Mouse (Mus musculus) embryonic facial prominence, embryonic 11.5 days (tissue): ENCODE results near the gene Cyp27a1. TPM values are rescaled to one million over a fixed set of nuclear protein-coding genes. Genes with fewer than 3 reads are reported as not detected.

ENCODE experiments used
- ATAC-seq: fragments of 200-750 bp; cut with Nextera tagmentation; replicated peaks from 2 replicates; pipeline ENCODE4 v1.8.0; 2017; ENCODE audit warnings: low read depth; ENCODE audit not compliant: insufficient number of reproducible peaks, low FRiP score, low TSS enrichment
- DNase-seq: peaks from one replicate; pipeline ENCODE4 v3.0.0-alpha.2; 2015; ENCODE audit warnings: low spot score
- H3K27ac ChIP-seq: fragments of 300-500 bp; sonication (generic); replicated peaks from 2 replicates; pipeline ENCODE4 v1.5.1; 2014; ENCODE audit warnings: mild to moderate bottlenecking, low read depth, low read length, control low read depth
- H3K27me3 ChIP-seq: fragments of 300-500 bp; sonication (generic); 2 replicates; pipeline ENCODE4 v1.6.1; 2014; ENCODE audit warnings: mild to moderate bottlenecking, low read length, moderate library complexity, mixed read lengths; ENCODE audit not compliant: control insufficient read depth, insufficient read depth
- H3K36me3 ChIP-seq: fragments of 300-500 bp; sonication (generic); replicated peaks from 2 replicates; pipeline ENCODE4 v1.6.1; 2014; ENCODE audit warnings: low read depth, mild to moderate bottlenecking, low read length, moderate library complexity, mixed read lengths; ENCODE audit not compliant: control insufficient read depth, insufficient read depth
- H3K4me1 ChIP-seq: fragments of 300-500 bp; sonication (generic); 2 replicates; pipeline ENCODE4 v1.6.1; 2014; ENCODE audit warnings: low read length, mixed read lengths; ENCODE audit not compliant: control insufficient read depth, insufficient read depth
- H3K4me2 ChIP-seq: fragments of 300-500 bp; sonication (generic); 2 replicates; pipeline ENCODE4 v1.6.1; 2014; ENCODE audit warnings: low read depth, mild to moderate bottlenecking, control low read depth, low read length, moderate library complexity
- H3K4me3 ChIP-seq: fragments of 300-500 bp; sonication (generic); 2 replicates; pipeline ENCODE4 v1.5.1; 2014; ENCODE audit warnings: low read depth, low read length, control low read depth
- H3K9ac ChIP-seq: fragments of 300-500 bp; sonication (generic); replicated peaks from 2 replicates; pipeline ENCODE4 v1.6.1; 2014; ENCODE audit warnings: mild to moderate bottlenecking, control low read depth, low read length
- H3K9me3 ChIP-seq: fragments of 300-500 bp; sonication (generic); replicated peaks from 2 replicates; pipeline ENCODE4 v1.6.1; 2016; ENCODE audit warnings: mild to moderate bottlenecking, low read length, inconsistent platforms, mixed read lengths; ENCODE audit not compliant: control insufficient read depth
- WGBS: fragments of 180-500 bp; shearing (Covaris S2); extraction: QIAGEN DNeasy Blood & Tissue Kit; methylation state at CpG from one replicate; pipeline ENCODE4 v1.1.7; 2014; 5-methylcytosine and 5-hydroxymethylcytosine counted together
- polyA plus RNA-seq: library from polyadenylated mRNA; unstranded; fragments of >200 nt; fragmentation: Nextera tagmentation; extraction: Ambion mirVana; gene quantifications from 2 replicates; pipeline ENCODE4 v1.2.1, GENCODE M21; 2014

Cyp27a1 gene
- polyA plus RNA-seq, 1 experiment from 2014 or later = 12.3 TPM

- Histone ChIP-seq H3K9me3 (no peaks in the 10 kb centered on the region), H3K9ac (no peak overlapping the region), H3K4me2 (no peak overlapping the region), H3K4me3 (no peak overlapping the region), H3K27me3 (peaks cover 3% of the 10 kb centered on the region; the same call in 1 of the 2 replicates), H3K36me3 (no peaks in the 10 kb centered on the region), H3K27ac (no peak overlapping the region), H3K4me1 (no peaks in the 10 kb centered on the region)
- DNase-seq (no peak), ATAC-seq (0 out of 2 replicates have a peak, but pooled peaks have one; percentile 48)
- 71% methylated on average over 5 of the region's 5 CpGs for WGBS
Measured at GRCm38 (mm10) chr1:74747335-74747734, 34.0 kb downstream of the Cyp27a1 start.

- H3K27ac ChIP-seq = no peak within 1 kb of the TSS
Measured at GRCm38 (mm10) chr1:74748643-74749271, 35.4 kb downstream of the Cyp27a1 start, which contains the start of gene Prkag3. Gene Prkag3 (minus strand): TSS chr1:74749221.

GRCm38 (mm10) chr1:74749301-74749700, 35.9 kb downstream of the Cyp27a1 start:
- no peak overlapping the region for H3K4me3 ChIP-seq
- WGBS = 66% methylated on average over 7 of the region's 7 CpGs
- H3K9ac ChIP-seq = no peak overlapping the region
- DNase-seq (no peak), ATAC-seq (no peak)
- no peak overlapping the region for H3K4me2 ChIP-seq
- peaks cover 3% of the 10 kb centered on the region; the same call in 1 of the 2 replicates for H3K27me3 ChIP-seq
- no peaks in the 10 kb centered on the region for H3K36me3 ChIP-seq
- H3K9me3 ChIP-seq = no peaks in the 10 kb centered on the region
- no peaks in the 10 kb centered on the region for H3K4me1 ChIP-seq
- H3K27ac ChIP-seq = no peak overlapping the region

More at GRCm38 (mm10) chr1:74748643-74749271, 35.4 kb downstream of the Cyp27a1 start, which contains the start of gene Prkag3:
- Histone ChIP-seq H3K9me3 (no peaks in the 10 kb centered on the region), H3K27me3 (peaks cover 3% of the 10 kb centered on the region; the same call in 1 of the 2 replicates), H3K4me3 (no peak within 1 kb of the TSS), H3K4me2 (peak within 1 kb of the TSS; percentile 25), H3K4me1 (no peaks in the 10 kb centered on the region), H3K36me3 (no peaks in the 10 kb centered on the region), H3K9ac (peak within 1 kb of the TSS; percentile 3; the same call in 1 of the 2 replicates)
- DNase-seq (peak; percentile 71), ATAC-seq (peak; percentile 34; the same call in 1 of the 2 replicates)
- 11% methylated on average over 30 of the region's 30 CpGs for WGBS

GRCm38 (mm10) chr1:74750683-74751082, 37.3 kb downstream of the Cyp27a1 start:
- H3K36me3 ChIP-seq = no peaks in the 10 kb centered on the region
- H3K4me3 ChIP-seq = no peak overlapping the region
- no peak overlapping the region for H3K4me2 ChIP-seq
- ATAC-seq = no peak
- no peak for DNase-seq
- no peaks in the 10 kb centered on the region for H3K4me1 ChIP-seq
- no peak overlapping the region for H3K27ac ChIP-seq
- no peak overlapping the region for H3K9ac ChIP-seq
- no peaks in the 10 kb centered on the region for H3K9me3 ChIP-seq
- peaks cover 3% of the 10 kb centered on the region; the same call in 1 of the 2 replicates for H3K27me3 ChIP-seq
- WGBS = 84% methylated on average over 4 of the region's 4 CpGs

- Histone ChIP-seq H3K27ac (no peak overlapping the region), H3K27me3 (peaks cover 3% of the 10 kb centered on the region; the same call in 1 of the 2 replicates), H3K4me3 (no peak overlapping the region), H3K9ac (no peak overlapping the region), H3K36me3 (no peaks in the 10 kb centered on the region), H3K9me3 (no peaks in the 10 kb centered on the region), H3K4me2 (no peak overlapping the region), H3K4me1 (no peaks in the 10 kb centered on the region)
- ATAC-seq (no peak), DNase-seq (no peak)
- 85% methylated on average over 8 of the region's 8 CpGs for WGBS
Measured at GRCm38 (mm10) chr1:74752150-74752549, 38.8 kb downstream of the Cyp27a1 start.

- no peaks in the 10 kb centered on the region for H3K9me3 ChIP-seq
- no peaks in the 10 kb centered on the region for H3K36me3 ChIP-seq
- no peak overlapping the region for H3K27ac ChIP-seq
- DNase-seq (no peak), ATAC-seq (no peak)
- H3K9ac ChIP-seq = no peak overlapping the region
- no peak overlapping the region for H3K4me3 ChIP-seq
- peaks cover 3% of the 10 kb centered on the region; the same call in 1 of the 2 replicates for H3K27me3 ChIP-seq
- H3K4me2 ChIP-seq = no peak overlapping the region
- WGBS = 95% methylated on average over 3 of the region's 3 CpGs
- H3K4me1 ChIP-seq = no peaks in the 10 kb centered on the region
Measured at GRCm38 (mm10) chr1:74752833-74753232, 39.5 kb downstream of the Cyp27a1 start.

- H3K4me1 ChIP-seq = no peaks in the 10 kb centered on the region
Measured at GRCm38 (mm10) chr1:74753266-74753974, 40.0 kb downstream of the Cyp27a1 start.

More at GRCm38 (mm10) chr1:74753266-74753974, 40.0 kb downstream of the Cyp27a1 start:
- DNase-seq (no peak), ATAC-seq (no peak)
- H3K4me2 ChIP-seq = no peak overlapping the region
- H3K36me3 ChIP-seq = no peaks in the 10 kb centered on the region
- WGBS = 83% methylated on average over 8 of the region's 8 CpGs
- H3K9me3 ChIP-seq = no peaks in the 10 kb centered on the region
- H3K27ac ChIP-seq = no peak overlapping the region
- H3K4me3 ChIP-seq = no peak overlapping the region
- H3K9ac ChIP-seq = no peak overlapping the region
- peaks cover 3% of the 10 kb centered on the region; the same call in 1 of the 2 replicates for H3K27me3 ChIP-seq
